Mouse (Mus musculus) liver, embryonic 14.5 days (tissue): ENCODE data around the gene Nek3. TPM values are rescaled to one million over a fixed set of nuclear protein-coding genes. Genes with fewer than 3 reads are reported as not detected.
"Not testable (repeated sequence)": the region's sequence is repeated elsewhere in the genome, so short reads cannot be mapped to it uniquely, and the experiment has no call there.

Experiments used
- ATAC-seq: fragments of 200-750 bp; cut with Nextera tagmentation; 2 replicates; pipeline ENCODE4 v1.8.0; 2017; ENCODE audit warnings: moderate number of reproducible peaks, mild to moderate bottlenecking, moderate library complexity; ENCODE audit not compliant: insufficient read depth
- DNase-seq, 3 experiments: peaks; one replicate each; pipeline ENCODE4 v3.0.0-alpha.2; 2012 to 2013; ENCODE audit warnings: low read depth in 3 of 3, low spot score in 3 of 3
- H3K27ac ChIP-seq: fragments of 300-500 bp; sonication (generic); 2 replicates; pipeline ENCODE4 v1.5.1; 2014; ENCODE audit warnings: moderate library complexity, mild to moderate bottlenecking, control low read depth, inconsistent platforms
- H3K27me3 ChIP-seq: fragments of 300-500 bp; sonication (generic); 2 replicates; pipeline ENCODE4 v1.6.1; 2014; ENCODE audit warnings: mild to moderate bottlenecking, low read length, moderate library complexity; ENCODE audit not compliant: control insufficient read depth, insufficient read depth
- H3K36me3 ChIP-seq: fragments of 300-500 bp; sonication (generic); replicated peaks from 2 replicates; pipeline ENCODE4 v1.6.1; 2014; ENCODE audit warnings: low read depth; ENCODE audit not compliant: control insufficient read depth, insufficient read depth
- H3K4me1 ChIP-seq, 2 experiments: fragments of 200-500 bp in 1 of 2; fragments of 300-500 bp in 1 of 2; sonication (generic) in 1 of 2; replicated peaks; 2 replicates each; pipeline ENCODE4 v1.6.1; 2012 to 2014; ENCODE audit warnings: antibody characterized with exemption in 1 of 2, inconsistent platforms in 1 of 2, low read length in 1 of 2; ENCODE audit not compliant: control insufficient read depth in 2 of 2, insufficient read depth in 2 of 2
- H3K4me2 ChIP-seq: fragments of 300-500 bp; sonication (generic); 2 replicates; pipeline ENCODE4 v1.6.1; 2014; ENCODE audit warnings: low read depth, mild to moderate bottlenecking, control low read depth, moderate library complexity
- H3K4me3 ChIP-seq, 2 experiments: fragments of 200-500 bp in 1 of 2; fragments of 300-500 bp in 1 of 2; sonication (generic) in 1 of 2; 2 replicates each; pipeline ENCODE4 v1.5.1; 2012 to 2014; ENCODE audit warnings: low read depth in 2 of 2, low read length in 2 of 2, mild to moderate bottlenecking in 2 of 2, control low read depth in 1 of 2, inconsistent platforms in 1 of 2, moderate library complexity in 1 of 2; ENCODE audit not compliant: insufficient read depth in 1 of 2
- H3K9ac ChIP-seq: fragments of 300-500 bp; sonication (generic); replicated peaks from 2 replicates; pipeline ENCODE4 v1.6.1; 2014; ENCODE audit warnings: mild to moderate bottlenecking, control low read depth, moderate library complexity
- H3K9me3 ChIP-seq: fragments of 300-500 bp; sonication (generic); 2 replicates; pipeline ENCODE4 v1.6.1; 2016; ENCODE audit warnings: low read length, mixed read lengths; ENCODE audit not compliant: control insufficient read depth
- CTCF ChIP-seq: IDR thresholded peaks from 2 replicates; pipeline ENCODE4 v1.5.1; 2016; ENCODE audit warnings: antibody characterized with exemption, low read depth, control low read depth
- EP300 ChIP-seq: IDR thresholded peaks from 2 replicates; pipeline ENCODE4 v1.6.1; 2016; ENCODE audit warnings: antibody characterized with exemption, low read depth
- whole genome bisulfite sequencing: fragments of 180-500 bp; shearing (Covaris S2); extraction: QIAGEN DNeasy Blood & Tissue Kit; methylation state at CpG from one replicate; pipeline ENCODE4 v1.1.7; 2014; ENCODE audit not compliant: insufficient replicate concordance; 5-methylcytosine and 5-hydroxymethylcytosine counted together
- polyA plus RNA-seq, 2 experiments: library from polyadenylated mRNA; depleted of rRNA in 1 of 2; stranded (reverse) in 1 of 2; unstranded in 1 of 2; fragments of >200 nt; fragmentation: Nextera tagmentation in 1 of 2; extraction: Ambion mirVana in 1 of 2; gene quantifications; 2 replicates each; pipeline versions ENCODE4 v1.2.1 to v1.2.3; 2012 to 2014

Nek3 gene
- polyA plus RNA-seq, 2 experiments, result 1.7 to 1.8 TPM

GRCm38 (mm10) chr8:22145831-22146230 is 20.4 kb downstream of the Nek3 start:
- DNase-seq, result no peak
- Histone ChIP-seq H3K4me2 (no peak overlapping the region), H3K27me3 (no peaks in the 10 kb centered on the region), H3K27ac (no peak overlapping the region), H3K36me3 (no peaks in the 10 kb centered on the region), H3K9me3 (no peaks in the 10 kb centered on the region), H3K9ac (no peak overlapping the region), H3K4me3 (no peak overlapping the region), H3K4me1 (peaks cover 0 to 10% of the 10 kb centered on the region in 2 experiments)
- no peak for ATAC-seq
- TF ChIP-seq EP300 (no peak), CTCF (no peak)
- 68% methylated on average over 6 of the region's 6 CpGs for WGBS

GRCm38 (mm10) chr8:22143764-22144491 is 22.3 kb downstream of the Nek3 start:
- no peaks in the 10 kb centered on the region for H3K27me3 ChIP-seq
- ATAC-seq, result peak; percentile 81
- no peak overlapping the region for H3K4me3 ChIP-seq
- no peaks in the 10 kb centered on the region for H3K36me3 ChIP-seq
- TF ChIP-seq EP300 (peak; percentile 33; the same call in 1 of the 2 replicates), CTCF (no peak)
- H3K4me2 ChIP-seq, result no peak overlapping the region
- H3K27ac ChIP-seq, result peak overlapping the region; percentile 6; the same call in 1 of the 2 replicates
- WGBS, result 17% methylated on average over 1 of the region's 1 CpGs
- peak in 1 of 3 experiments; percentile 19 for DNase-seq
- no peaks in the 10 kb centered on the region for H3K9me3 ChIP-seq
- H3K4me1 ChIP-seq, result peaks cover 0 to 10% of the 10 kb centered on the region in 2 experiments
- no peak overlapping the region for H3K9ac ChIP-seq

- DNase-seq (no peak), ATAC-seq (no peak)
- Histone ChIP-seq H3K4me3 (no peak overlapping the region), H3K4me2 (no peak overlapping the region), H3K27ac (no peak overlapping the region), H3K36me3 (no peaks in the 10 kb centered on the region), H3K9me3 (no peaks in the 10 kb centered on the region), H3K4me1 (peaks cover 0 to 10% of the 10 kb centered on the region in 2 experiments), H3K27me3 (no peaks in the 10 kb centered on the region), H3K9ac (no peak overlapping the region)
- WGBS, result 72% methylated on average over 4 of the region's 4 CpGs
- TF ChIP-seq CTCF (no peak), EP300 (no peak)
These were observed 23.6 kb downstream of the Nek3 start for GRCm38 (mm10) chr8:22142592-22142991.

GRCm38 (mm10) chr8:22141836-22142385 is 24.3 kb downstream of the Nek3 start:
- H3K27ac ChIP-seq, result no peak overlapping the region
- H3K4me2 ChIP-seq, result no peak overlapping the region
- no peak overlapping the region for H3K4me3 ChIP-seq
- TF ChIP-seq CTCF, result no peak
- no peak for TF ChIP-seq EP300
- no peak for ATAC-seq
- H3K9me3 ChIP-seq, result no peaks in the 10 kb centered on the region
- WGBS, result 79% methylated on average over 4 of the region's 4 CpGs
- H3K36me3 ChIP-seq, result no peaks in the 10 kb centered on the region
- DNase-seq, result no peak
- no peaks in the 10 kb centered on the region for H3K27me3 ChIP-seq
- H3K9ac ChIP-seq, result no peak overlapping the region
- H3K4me1 ChIP-seq, result peaks cover 0 to 10% of the 10 kb centered on the region in 2 experiments

GRCm38 (mm10) chr8:22136462-22136861 is 29.8 kb downstream of the Nek3 start:
- WGBS, result 89% methylated on average over 9 of the region's 9 CpGs
- not testable (repeated sequence) for H3K9ac ChIP-seq, H3K9me3 ChIP-seq, DNase-seq, H3K36me3 ChIP-seq, ATAC-seq, H3K27me3 ChIP-seq, H3K4me3 ChIP-seq, H3K4me2 ChIP-seq, H3K27ac ChIP-seq
- H3K4me1 ChIP-seq, result peaks cover 15 to 20% of the 10 kb centered on the region in 2 experiments
